Comparison of ENCODE assay signal across 8 mouse cellular contexts in genomic region chr6:143259870-143260559, GRCm38 (mm10).
DNase-seq lines count a peak whose midpoint lies in the region; ATAC-seq lines count a peak whose summit lies in the region.

No protein-coding gene starts in this region.

- ATAC-seq in kidney, embryonic 16.5 days (ENCODE audit: low FRiP score, low TSS enrichment), result peak; percentile 79; the same call in 1 of the 2 replicates
- no peak for ATAC-seq in limb, embryonic 11.5 days (ENCODE audit: insufficient number of reproducible peaks, low FRiP score, low TSS enrichment, low read depth)
- ATAC-seq in neural tube, embryonic 14.5 days (ENCODE audit: low read depth), result peak; percentile 50; the same call in 1 of the 2 replicates

- peaks cover 16% of the 10 kb centered on the region for H3K27me3 ChIP-seq in kidney, embryonic 16.5 days (ENCODE audit: insufficient read depth, low read length)
- peaks cover 45% of the 10 kb centered on the region for H3K27me3 ChIP-seq in forebrain, embryonic 10.5 days (ENCODE audit: poor library complexity, severe bottlenecking)
- H3K27me3 ChIP-seq in limb, embryonic 11.5 days (ENCODE audit: control insufficient read depth, insufficient read depth, low read length), result no peaks in the 10 kb centered on the region
- no peaks in the 10 kb centered on the region for H3K27me3 ChIP-seq in neural tube, embryonic 14.5 days (ENCODE audit: control insufficient read depth, insufficient read depth, low read length)

- peaks cover 22% of the 10 kb centered on the region for H3K4me1 ChIP-seq in kidney, embryonic 16.5 days (ENCODE audit: insufficient read depth, low read length)
- H3K4me1 ChIP-seq in forebrain, embryonic 10.5 days, result peaks cover 51% of the 10 kb centered on the region
- 0 out of 2 replicates have a peak, but pooled peaks cover 4% of the 10 kb centered on the region for H3K4me1 ChIP-seq in limb, embryonic 11.5 days (ENCODE audit: control insufficient read depth, insufficient read depth, low read length)
- H3K4me1 ChIP-seq in neural tube, embryonic 14.5 days (ENCODE audit: control insufficient read depth, insufficient read depth, low read length), result peaks cover 13% of the 10 kb centered on the region

- no peaks in the 10 kb centered on the region for H3K9me3 ChIP-seq in kidney, embryonic 16.5 days (ENCODE audit: low read length)
- no peaks in the 10 kb centered on the region for H3K9me3 ChIP-seq in forebrain, embryonic 10.5 days
- H3K9me3 ChIP-seq in limb, embryonic 11.5 days (ENCODE audit: control insufficient read depth, low read length), result no peaks in the 10 kb centered on the region
- H3K9me3 ChIP-seq in neural tube, embryonic 14.5 days (ENCODE audit: control insufficient read depth, low read length), result no peaks in the 10 kb centered on the region

- no peaks in the 10 kb centered on the region for H3K36me3 ChIP-seq in kidney, embryonic 16.5 days (ENCODE audit: insufficient read depth, low read length)
- H3K36me3 ChIP-seq in forebrain, embryonic 10.5 days (replicated peaks), result no peaks in the 10 kb centered on the region
- no peaks in the 10 kb centered on the region for H3K36me3 ChIP-seq in limb, embryonic 11.5 days (ENCODE audit: control insufficient read depth, insufficient read depth, low read length)
- no peaks in the 10 kb centered on the region for H3K36me3 ChIP-seq in neural tube, embryonic 14.5 days (ENCODE audit: control insufficient read depth, insufficient read depth, low read length)

- H3K4me3 ChIP-seq in kidney, embryonic 16.5 days (ENCODE audit: low read length), result peak overlapping the region; percentile 0; the same call in 1 of the 2 replicates
- peak overlapping the region; percentile 36 for H3K4me3 ChIP-seq in forebrain, embryonic 10.5 days
- no peak overlapping the region for H3K4me3 ChIP-seq in limb, embryonic 11.5 days (ENCODE audit: low read depth, low read length)
- H3K4me3 ChIP-seq in neural tube, embryonic 14.5 days (ENCODE audit: low read depth, low read length), result no peak overlapping the region

- H3K9ac ChIP-seq in kidney, embryonic 16.5 days (replicated peaks; ENCODE audit: low read length), result no peak overlapping the region
- H3K9ac ChIP-seq in limb, embryonic 11.5 days (ENCODE audit: low read length), result no peak overlapping the region
- H3K9ac ChIP-seq in neural tube, embryonic 14.5 days (replicated peaks; ENCODE audit: low read depth, low read length), result no peak overlapping the region

- H3K27ac ChIP-seq in kidney, embryonic 16.5 days (ENCODE audit: low read length), result no peak overlapping the region
- peak overlapping the region; percentile 74 for H3K27ac ChIP-seq in forebrain, embryonic 10.5 days
- no peak overlapping the region for H3K27ac ChIP-seq in limb, embryonic 11.5 days (replicated peaks; ENCODE audit: low read depth, low read length)
- H3K27ac ChIP-seq in neural tube, embryonic 14.5 days (ENCODE audit: low read depth, low read length), result no peak overlapping the region

- H3K4me2 ChIP-seq in kidney, embryonic 16.5 days (replicated peaks; ENCODE audit: low read depth, low read length), result peak overlapping the region; percentile 32
- peak overlapping the region; percentile 0; the same call in 1 of the 2 replicates for H3K4me2 ChIP-seq in limb, embryonic 11.5 days (ENCODE audit: low read depth, severe bottlenecking)
- peak overlapping the region; percentile 40 for H3K4me2 ChIP-seq in neural tube, embryonic 14.5 days (ENCODE audit: low read depth, low read length)

- no peak for DNase-seq in kidney, adult 11 months
- peak; percentile 29 for DNase-seq in forebrain, embryonic 10.5 days (ENCODE audit: extremely low spot score, low spot score)
- peak; percentile 45 for DNase-seq in limb, embryonic 11.5 days (ENCODE audit: low spot score)
- no peak for DNase-seq in right cerebral cortex, postnatal 36 days (ENCODE audit: low spot score in 2 of 2)
- DNase-seq in gastrocnemius, postnatal 10 days, result no peak
- no peak for DNase-seq in adrenal gland, adult 8-10 months

- 35% methylated on average over 18 of the region's 18 CpGs for WGBS in kidney, embryonic 16.5 days
- WGBS in forebrain, embryonic 10.5 days, result 48% methylated on average over 18 of the region's 18 CpGs
- WGBS in limb, embryonic 11.5 days, result 35% methylated on average over 18 of the region's 18 CpGs
- WGBS in neural tube, embryonic 14.5 days, result 31% methylated on average over 18 of the region's 18 CpGs

Comparison
In these comparisons a context has a peak if more than half of its experiments do, and no peak if none do; other contexts are left out.
1. H3K4me3 ChIP-seq: peak in kidney, embryonic 16.5 days (single experiment) and forebrain, embryonic 10.5 days (single experiment); none in limb, embryonic 11.5 days (single experiment) and neural tube, embryonic 14.5 days (single experiment).
2. DNase-seq: peak in forebrain, embryonic 10.5 days (single experiment) and limb, embryonic 11.5 days (single experiment); none in kidney, adult 11 months (single experiment), right cerebral cortex, postnatal 36 days (0 of 2), gastrocnemius, postnatal 10 days (single experiment) and adrenal gland, adult 8-10 months (single experiment).
3. Peak in every context shown above with its lines, with median percentiles within 50 percentile points of each other: H3K4me2 ChIP-seq.